Mouse (Mus musculus) heart, postnatal 14 days (tissue): Measurements from ENCODE around the gene Lpgat1. TPM values are rescaled to one million over a fixed set of nuclear protein-coding genes. Genes with fewer than 3 reads are reported as not detected.

ENCODE experiments used
- DNase-seq, 2 experiments: peaks; one replicate each; pipeline ENCODE4 v3.0.0; 2021 to 2022
- intact Hi-C: fragments of 180-260 bp; cut with DNase I; formaldehyde crosslinking; loops from one replicate; pipeline ENCODE4 v1.15.1; 2025
- total RNA-seq, 2 experiments: library from RNA; stranded (reverse); gene quantifications; 2 replicates each; pipeline ENCODE4 v1.2.3; 2021

Lpgat1 gene
- total RNA-seq, 2 experiments from 2014 or later: 84.8 to 91.7 TPM

DNA sequence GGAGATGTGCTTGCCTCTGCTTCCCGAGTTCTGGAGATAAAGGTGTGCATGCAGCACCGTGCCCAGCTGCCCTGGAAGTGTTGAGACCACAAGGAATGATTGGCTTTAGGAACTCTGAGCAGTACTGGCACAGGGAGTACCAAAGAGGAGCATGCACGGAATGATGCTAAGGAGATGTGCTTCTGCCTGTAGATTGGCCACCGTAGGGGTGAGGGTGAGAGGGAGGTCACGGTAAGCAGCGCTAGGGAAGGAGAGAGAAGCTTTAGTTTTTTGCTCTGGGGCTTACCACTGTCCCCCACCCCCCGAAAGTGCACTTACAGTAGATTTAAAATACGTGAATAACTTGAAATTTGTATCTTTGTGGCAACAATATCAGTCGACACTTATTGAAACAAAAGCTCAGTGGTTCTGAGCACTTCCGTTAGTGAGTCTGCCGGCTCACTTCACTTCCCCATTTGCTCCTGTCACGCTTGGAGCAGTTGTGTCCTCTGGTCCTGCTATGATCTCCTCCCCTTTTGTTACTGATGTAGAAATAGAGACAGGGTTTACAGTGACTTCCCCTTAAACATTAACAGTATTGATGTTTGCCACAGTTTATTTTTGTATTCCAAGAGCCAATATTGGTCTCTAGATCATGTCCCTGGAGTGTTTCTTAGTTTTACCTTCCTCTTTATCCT lies 6.9 kb downstream of the Lpgat1 start:
- no peak for DNase-seq
- intact Hi-C loops: loop anchor here (5.0 kb wide), 1 partner anchor 33 kb away; no protein-coding TSS in a partner anchor

DNA sequence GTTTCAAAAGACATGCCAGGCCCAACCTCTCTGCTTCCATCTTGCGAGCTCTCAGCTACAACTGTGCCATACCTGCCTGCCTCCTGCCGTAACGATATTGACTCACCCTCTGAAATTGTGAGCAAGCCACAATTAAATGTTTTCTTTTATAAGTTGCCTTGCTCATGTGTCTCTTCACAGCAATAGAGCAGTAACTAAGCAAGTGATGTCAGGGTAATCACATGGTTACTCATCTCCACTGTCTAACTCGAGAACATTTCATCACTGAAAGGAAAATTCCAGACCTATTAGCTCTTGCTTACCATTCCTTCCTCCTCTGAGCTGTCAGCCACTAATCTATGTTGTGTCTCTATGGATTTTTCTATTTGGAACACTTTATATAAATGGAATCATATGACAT lies 15.0 kb downstream of the Lpgat1 start:
- DNase-seq: no peak
- intact Hi-C loops: no loop called here

DNA sequence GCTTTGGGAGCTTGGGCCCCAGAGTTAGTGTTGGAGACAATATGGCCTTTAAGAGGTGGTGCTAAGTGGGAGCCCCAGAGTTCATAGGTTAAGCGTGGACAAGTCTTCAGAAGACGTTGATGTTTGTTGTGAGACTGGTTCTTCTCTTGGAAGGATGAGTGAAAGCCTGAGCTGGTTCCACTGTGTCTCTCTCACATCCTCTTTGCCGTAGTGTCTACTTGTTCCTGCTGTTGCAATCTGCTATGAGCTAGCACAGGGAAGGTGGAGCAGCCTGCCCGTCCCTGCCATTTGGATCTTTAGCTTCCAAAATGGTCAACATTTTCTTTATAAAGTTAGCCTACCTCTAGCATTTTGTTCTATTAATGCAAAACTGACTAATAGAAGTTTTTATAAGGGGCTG lies 16.2 kb downstream of the Lpgat1 start:
- intact Hi-C loops: no loop called here
- DNase-seq: no peak

DNA sequence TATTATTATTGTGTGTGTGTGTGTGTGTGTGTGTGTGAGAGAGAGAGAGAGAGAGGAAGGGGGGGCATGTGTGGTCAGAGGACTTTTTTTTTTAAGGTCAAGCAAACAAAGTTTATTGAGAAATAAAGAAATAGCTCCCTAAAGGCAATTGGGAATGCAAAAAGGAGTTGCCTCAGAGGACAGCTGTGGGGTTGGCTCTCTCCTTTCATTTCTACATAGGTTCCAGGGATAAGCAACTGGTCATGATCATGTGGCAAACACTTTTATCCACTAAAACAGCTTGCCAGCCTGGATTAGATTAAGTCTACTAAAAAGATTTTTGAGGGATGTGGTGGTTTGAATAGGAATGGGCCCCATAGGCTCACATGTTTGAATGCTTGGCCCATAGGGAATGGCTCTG lies 18.8 kb downstream of the Lpgat1 start:
- intact Hi-C loops: no loop called here
- DNase-seq: no peak

DNA sequence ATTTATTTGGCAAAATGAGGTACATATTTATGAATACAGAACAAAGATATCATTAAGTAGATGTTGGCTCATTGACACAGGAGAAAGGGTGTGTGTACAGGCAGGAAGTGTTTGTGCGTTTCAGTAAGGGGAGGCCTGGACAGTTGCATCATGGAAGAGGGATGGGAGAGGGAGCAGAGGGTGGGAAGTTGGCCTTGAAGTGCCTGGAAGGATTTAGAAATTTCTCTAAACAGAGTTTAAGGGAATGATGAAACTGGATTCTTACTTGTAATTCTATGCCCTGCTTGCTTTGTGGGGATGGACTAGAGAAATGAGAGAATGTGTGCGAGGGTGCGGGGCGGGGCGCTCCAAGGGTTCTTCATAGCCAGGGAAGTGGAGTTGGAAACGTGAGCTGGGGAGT lies 20.2 kb downstream of the Lpgat1 start:
- DNase-seq: no peak

DNA sequence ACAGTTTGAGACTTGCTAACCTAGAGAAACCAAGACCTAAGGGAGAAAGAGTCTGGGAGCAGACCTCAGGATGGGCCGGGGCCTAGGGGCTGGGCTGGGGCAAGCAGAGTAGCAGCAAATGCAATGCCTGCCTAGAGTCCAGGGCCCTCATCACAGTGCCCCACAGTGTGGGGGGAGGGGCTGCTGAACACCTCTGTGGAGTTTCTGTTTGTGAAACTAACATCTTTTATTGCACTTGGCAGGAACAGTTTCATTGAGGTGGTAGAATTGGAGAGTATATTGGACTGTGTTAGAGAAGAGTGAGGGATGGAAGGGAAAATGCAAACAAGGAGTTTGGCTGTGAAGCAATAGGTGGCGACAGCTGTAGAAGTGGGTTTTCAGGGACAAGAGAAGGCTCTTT lies 21.1 kb downstream of the Lpgat1 start:
- DNase-seq: no peak
- intact Hi-C loops: no loop called here

More for the DNA sequence above, 20.2 kb downstream of the Lpgat1 start:
- intact Hi-C loops: no loop called here

DNA sequence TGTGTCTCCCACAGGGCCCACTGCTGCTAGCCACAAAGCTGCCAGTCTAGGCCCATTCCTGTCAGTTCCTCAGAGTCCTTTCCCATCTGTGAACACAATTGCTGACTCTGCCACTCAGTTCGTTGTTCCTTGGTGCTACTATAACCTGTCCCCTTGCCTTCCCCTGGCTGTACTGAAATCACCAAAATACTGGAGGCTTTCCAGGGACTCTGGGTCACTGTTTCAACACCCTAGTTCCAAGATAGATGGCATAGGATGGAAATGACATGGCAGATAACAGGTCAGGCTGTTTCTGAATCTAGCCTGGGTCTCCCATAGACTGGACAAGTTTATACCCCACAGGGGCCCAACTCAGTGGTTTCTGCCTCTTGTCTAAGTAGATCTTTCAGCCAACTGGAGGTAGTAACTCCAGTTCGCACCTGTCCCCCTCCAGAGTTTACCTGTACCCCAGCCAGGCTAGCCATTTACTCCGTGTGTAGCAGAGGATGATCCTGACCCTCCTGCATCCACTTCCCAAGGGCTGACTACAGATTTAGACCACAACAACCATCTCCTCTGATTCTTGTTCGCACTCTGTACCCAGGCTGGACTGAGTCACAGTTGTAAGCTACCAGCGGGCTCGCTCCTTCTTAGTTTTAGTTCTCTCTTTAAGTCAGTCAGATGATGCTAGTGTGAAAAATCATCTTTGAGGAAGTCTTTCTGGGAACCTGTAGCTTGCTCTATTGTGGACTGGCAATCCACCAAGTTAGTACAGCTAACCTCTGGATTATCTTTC lies 23.1 kb downstream of the Lpgat1 start:
- intact Hi-C loops: no loop called here
- DNase-seq: no peak

DNA sequence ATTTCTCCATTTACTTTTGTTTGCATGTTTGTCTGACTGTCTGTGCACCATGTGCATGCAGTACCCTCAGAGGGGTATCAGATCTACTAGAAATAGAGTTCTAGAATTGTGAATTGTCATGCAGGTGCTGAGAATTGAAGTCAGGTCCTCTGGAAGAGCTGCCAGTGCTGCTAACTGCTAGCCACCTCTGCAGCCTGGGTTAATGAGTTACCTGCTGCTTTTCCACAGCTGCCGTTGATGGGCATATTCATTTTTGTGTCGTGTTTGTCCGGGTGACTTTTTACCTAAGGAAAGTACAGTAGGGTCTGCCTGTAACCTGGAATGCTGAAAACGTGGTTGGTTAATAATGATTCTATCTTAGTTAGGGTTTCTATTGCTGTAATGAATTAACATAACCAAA lies 24.0 kb downstream of the Lpgat1 start:
- intact Hi-C loops: no loop called here
- no peak for DNase-seq

DNA sequence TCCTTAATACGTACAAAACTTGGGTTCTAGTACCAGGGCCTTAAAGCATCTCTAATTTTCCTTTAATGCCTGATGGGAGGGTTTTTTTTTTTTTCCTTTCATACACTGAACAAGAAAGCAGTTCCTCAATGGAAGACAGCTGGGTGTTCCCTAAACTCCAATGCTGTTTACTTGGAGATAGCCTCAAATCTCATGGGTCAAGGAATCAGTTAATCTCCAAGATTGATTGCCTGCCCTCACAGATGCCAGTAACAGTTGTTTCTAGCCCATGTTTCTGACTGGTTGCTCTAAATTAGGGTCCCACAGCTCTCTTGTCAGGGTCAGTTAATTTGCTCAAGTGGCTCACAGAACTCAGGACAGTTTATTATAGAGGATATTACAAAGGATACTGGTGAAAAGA lies 30.8 kb downstream of the Lpgat1 start:
- DNase-seq: no peak
- intact Hi-C loops: no loop called here

DNA sequence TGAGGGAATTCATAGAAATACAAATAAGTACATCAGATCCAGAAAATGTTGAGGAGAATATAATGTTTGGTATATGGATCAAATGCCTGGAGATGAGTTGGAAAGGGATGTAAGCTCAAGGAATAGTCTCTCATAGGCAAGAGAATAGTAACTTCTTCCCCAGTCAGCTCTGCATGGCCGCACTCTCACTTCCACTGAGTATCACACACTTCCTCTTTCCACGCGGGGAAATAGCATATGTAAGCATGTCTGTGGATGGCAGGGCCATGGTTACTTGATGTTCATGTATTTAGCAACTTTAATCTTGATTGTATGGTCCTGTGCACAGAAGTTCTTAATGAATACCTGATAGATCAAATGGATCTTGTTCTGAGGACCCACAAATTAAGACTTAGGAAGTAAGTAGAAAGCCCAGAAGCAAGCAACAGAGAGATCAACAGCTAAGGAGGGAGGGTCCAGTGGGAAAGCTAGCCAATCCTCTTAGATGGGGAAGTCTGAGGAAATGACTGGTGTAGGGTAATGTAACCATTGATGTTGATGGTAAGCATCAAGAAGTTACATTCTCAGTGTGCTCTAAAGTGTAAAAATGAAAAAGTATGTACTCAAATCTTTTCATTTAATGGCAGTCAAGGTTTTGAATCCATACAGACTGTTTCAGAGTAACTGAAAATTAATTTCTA lies 39.0 kb downstream of the Lpgat1 start:
- no peak for DNase-seq
- intact Hi-C loops: loop anchor here (5.0 kb wide), 1 partner anchor 34 kb away; no protein-coding TSS in a partner anchor

DNA sequence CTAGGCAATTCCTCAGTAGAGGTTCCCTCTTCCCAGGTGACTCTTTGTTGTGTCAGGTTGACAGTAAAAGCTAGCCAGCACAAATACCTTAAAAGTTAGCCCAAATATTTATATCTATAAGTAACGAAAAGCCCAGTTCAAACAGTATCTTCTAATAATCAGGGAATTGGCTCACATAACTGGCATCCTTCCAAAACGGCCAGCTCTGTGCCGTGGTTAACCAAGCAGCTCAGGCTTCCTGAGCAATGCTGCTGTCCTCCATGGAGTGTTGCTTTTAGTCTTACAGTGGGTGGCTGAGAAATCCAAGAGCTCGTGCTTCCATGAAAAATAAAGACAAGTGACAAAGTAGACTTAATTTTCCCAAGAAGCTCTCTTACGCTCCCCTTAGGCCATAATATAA lies 56.5 kb downstream of the Lpgat1 start:
- intact Hi-C loops: no loop called here
- no peak for DNase-seq

DNA sequence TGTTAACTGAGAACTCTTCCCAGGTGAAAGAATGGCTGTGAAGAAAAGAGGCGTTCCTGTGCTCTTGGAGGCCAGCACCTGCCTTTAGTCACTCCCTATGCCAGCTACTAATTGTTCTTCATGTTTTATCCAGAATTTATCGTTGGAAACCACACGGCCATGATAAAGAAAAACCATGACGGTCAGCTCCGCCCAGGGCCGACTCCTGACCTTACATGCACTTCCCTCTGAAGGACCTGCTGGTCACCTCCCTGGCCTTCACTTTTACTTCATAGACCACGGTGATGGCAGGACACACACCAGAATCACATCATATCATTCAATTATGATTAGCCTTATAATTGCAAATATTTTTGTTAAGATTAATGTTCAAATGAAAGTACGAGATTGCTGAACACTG lies 57.5 kb downstream of the Lpgat1 start:
- intact Hi-C loops: no loop called here
- no peak for DNase-seq

DNA sequence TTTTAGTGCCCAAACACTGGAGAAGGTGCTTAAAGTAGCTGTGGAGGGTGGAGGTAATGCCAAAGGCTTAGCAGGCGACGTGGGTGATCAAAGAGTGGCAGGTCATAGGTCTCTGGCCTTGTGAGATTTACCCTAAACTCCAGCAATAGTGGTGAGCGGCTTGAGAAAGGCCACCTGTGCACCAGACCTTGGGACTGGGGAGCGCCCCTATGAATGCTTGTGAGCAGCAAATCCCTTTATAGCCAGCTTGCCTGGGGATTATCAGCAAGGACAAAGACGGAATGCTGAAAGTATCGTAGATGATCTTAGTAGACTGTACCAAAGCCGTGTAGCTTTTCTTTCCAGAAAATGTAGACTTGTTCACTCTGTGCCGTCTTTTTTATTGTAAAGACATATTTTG lies 59.9 kb downstream of the Lpgat1 start:
- DNase-seq: no peak
- intact Hi-C loops: no loop called here

DNA sequence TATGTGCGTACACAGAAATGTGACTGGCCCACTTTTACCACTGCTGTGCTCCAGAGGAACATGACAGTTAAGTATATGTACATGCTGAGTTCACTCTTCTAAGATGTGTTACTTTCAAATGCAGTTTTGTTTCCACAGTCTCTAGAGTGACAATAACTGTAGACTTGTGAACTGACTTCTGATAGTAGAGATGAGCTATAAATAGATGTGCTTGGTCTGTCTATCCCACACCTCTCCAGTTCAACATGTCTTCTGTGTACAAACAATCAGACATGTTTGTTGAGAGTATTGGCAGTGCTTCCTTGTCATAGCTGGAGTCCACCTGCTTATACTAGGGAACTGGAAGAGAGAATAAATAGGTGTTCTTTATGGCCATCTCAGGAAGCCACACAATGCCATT lies 62.8 kb downstream of the Lpgat1 start:
- intact Hi-C loops: no loop called here
- DNase-seq: no peak

DNA sequence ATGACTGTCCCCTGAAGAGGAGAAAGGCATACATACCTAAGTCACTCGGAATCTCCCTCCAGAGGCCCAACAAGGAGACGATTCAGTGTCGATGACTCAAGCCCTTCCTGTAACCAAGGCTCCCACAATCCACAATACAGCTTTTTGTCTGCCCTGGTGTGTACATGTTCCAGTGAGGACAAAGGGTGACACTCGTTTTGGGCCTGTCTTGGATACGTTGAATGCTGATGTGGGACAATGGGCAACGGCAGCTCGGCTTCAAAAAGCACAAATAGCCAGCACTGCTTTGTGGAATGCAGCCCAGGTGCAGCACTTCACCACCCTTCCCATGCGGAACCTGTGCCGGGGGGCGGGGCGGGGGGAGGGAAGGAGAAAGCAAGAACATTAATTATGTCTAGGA lies 67.5 kb downstream of the Lpgat1 start:
- DNase-seq: no peak
- intact Hi-C loops: no loop called here

DNA sequence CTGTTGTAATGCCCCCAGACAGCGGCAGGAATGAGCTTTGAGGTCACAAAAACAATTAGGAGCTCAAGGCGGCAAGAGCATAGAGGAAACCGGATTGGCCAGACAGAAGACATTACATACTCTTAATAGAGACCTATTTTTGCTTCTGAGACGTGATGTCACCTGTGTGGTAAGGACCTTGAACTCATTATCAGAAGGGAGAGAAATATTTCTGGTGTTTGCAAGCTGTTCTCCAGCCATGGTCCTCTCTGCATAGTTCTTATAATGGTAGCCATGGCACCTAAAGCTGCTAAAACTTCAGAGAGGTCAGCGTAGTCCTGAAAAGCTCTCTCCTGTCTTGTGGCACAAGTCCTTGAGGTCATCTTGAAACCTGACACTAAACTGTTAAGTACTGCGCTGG lies 68.6 kb downstream of the Lpgat1 start:
- intact Hi-C loops: no loop called here
- no peak for DNase-seq

DNA sequence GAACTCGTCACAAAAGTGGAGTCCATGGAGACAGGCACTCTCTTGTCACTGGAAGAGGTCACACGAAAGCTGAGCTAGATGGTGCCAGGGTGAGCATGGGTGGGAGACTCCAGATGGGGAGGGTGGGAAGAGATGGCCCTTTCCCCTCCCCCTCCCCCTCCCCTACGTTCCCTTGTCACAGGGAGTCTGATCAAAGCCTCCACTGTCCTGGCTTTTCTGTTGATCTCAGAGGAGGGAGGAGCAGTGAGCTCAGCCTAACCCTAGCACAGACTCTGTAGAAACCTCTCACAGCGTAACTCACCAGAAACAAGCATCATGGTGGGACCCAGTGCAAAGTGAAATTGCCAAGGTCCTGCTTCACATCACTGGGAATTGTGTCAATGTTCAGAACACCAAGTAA lies 69.7 kb downstream of the Lpgat1 start:
- DNase-seq: no peak
- intact Hi-C loops: no loop called here

DNA sequence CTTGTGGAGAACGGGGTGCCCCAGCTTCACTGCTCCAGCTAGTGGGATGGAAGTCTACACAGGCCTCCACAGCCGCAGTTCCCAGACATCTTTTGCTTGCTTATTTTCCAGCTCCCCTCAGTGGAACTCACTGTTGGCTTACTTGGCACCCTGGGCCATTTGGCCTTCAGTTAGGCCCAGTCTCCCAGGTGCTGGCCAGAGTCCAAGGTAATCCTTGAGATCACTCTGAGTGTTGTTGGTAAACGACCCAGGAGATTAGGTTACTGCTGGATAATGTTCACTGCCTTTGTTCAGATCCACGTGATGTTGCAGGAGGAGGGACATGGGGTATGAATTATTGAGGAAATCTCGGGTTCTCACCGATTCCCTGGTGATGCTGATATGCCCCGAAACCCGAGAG lies 75.4 kb downstream of the Lpgat1 start:
- DNase-seq: peak in 1 of 2 experiments; percentile 19
- intact Hi-C loops: no loop called here

DNA sequence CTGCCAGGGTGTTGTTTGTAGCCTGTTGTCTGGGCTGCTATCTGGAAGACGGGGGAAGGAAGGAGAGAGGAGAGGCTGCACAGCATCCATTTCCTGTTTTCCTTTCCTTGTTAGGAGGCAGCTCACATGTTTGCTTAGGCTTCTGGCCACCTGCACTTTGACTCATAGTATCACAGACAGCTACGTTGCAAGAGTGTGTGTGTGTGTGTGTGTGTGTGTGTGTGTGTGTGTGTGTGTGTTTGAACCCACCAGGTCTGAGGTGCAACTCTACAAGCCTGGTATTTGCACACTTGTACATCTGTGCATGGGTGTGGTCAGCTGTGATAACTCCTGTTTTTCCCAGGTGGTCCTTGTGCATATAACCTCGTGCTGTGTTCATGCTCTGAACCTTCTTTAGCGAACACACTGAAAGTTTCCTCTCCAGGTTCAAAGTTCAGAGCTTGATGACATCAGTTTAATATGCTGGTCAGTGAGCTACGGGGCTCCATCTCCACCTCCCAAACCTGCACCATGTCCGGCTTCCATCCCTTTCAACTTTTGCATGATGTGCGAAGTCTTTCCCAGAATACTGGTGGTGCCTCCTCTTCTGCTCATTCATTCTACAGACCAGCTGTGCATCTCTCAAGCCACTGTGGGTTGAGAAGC lies 76.4 kb downstream of the Lpgat1 start:
- intact Hi-C loops: no loop called here
- DNase-seq: peak in 1 of 2 experiments; percentile 13

DNA sequence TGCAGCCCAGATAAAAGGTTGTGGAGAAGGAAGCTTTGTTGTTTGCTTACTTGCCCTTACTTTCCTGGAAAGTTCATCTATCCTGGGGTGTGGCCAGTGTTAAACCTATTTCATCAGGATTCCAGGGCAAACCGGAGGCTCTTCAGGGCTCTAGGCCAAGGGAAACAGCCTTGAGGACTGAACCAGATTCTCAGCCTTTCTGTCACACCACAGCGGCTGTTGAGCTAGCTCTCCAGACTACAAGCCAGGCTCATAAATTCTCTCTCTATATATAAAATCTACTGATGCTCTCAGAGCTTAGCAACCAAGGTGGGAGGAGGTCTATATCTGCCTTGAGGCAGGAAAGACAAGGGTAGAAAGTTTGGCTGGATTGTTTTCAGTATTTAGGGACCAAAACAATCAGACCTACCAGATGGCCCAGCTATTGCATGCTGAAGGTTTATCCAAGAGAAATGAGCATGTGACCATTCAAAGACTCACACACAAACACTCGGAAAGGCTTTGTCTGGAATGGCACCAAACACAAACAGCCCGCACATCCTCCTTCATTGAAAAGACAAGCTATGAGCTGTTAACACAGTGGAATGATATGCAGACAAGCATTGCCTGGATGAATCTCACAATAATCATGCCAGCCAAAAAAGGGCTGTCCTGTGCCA lies 78.7 kb downstream of the Lpgat1 start:
- DNase-seq: no peak
- intact Hi-C loops: no loop called here
